Mouse (Mus musculus): ENCODE data around the gene Nfat5.

DNA sequence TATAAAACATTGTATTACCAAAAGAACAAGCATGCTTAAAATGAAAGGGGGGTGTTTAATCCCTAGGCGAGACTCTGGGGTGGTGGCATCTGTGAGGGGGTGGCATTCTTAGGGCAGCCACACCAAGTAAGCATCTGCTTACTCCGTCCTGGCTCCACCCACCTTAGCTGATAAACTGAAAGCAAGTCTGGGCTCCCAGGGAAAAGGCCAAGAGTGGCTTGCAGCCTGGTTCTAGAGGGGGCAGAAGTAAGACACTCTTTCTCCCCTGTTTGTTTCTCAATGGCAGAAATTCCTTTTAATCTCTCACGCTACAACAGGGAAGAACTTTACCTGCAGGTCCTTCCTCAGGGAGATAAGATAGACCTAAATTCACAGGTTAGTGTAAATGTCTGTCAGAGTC lies 38.9 kb upstream of the Nfat5 start:
- TF ChIP-seq CTCF (IDR thresholded peaks at IDR 0.05; ENCODE audit: low read depth) (no peak), EP300 (IDR thresholded peaks at IDR 0.05; ENCODE audit: low read depth) (no peak)

All from heart, postnatal 0 days (tissue).